ENCODE assay signal across 14 mouse cellular contexts in the genomic region with DNA sequence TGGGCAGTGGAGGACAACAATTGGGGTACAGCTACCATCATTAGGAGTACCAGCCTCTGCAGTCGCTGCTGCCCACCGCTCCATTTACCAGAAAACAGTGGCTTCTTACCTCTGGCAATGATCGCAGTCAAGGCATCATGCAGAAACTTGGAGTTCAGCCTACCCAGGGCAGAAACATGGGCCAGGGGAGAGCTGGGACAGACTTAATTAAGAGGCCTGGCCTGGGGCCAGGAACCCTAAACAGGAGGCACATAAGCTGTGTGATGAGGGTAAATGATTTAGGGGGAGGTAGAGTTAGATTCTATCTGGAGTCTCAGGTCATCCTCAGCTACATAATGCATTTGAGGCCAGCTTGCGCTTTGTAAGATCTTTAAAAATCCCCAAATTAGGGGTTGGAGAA. TPM values are rescaled to one million over a fixed set of nuclear protein-coding genes. Genes with fewer than 3 reads are reported as not detected.
DNase-seq lines count a peak whose midpoint lies in the region; ATAC-seq lines count a peak whose summit lies in the region.
"Had no signal": no experiment of that assay in that cellular context is flagged by ENCODE, and none has a peak within 500 bp of the region (broad histone marks: within the 10 kb centered on the region; RNA-seq: fewer than 3 reads in every experiment).

No protein-coding gene starts in this region.

- ATAC-seq in forebrain, embryonic 13.5 days, result no peak
- ATAC-seq in forebrain, embryonic 11.5 days (replicated peaks; ENCODE audit: low FRiP score), result no peak
- ATAC-seq in hindbrain, embryonic 13.5 days (ENCODE audit: low FRiP score), result no peak
- ATAC-seq in hindbrain, embryonic 14.5 days (ENCODE audit: low FRiP score), result no peak
- ATAC-seq in forebrain, embryonic 14.5 days, result no peak

- peak overlapping the region; percentile 8 for H3K27ac ChIP-seq in forebrain, embryonic 13.5 days
- H3K27ac ChIP-seq in forebrain, embryonic 11.5 days (ENCODE audit: low read depth, low read length), result no peak overlapping the region
- H3K27ac ChIP-seq in hindbrain, embryonic 13.5 days, result no peak overlapping the region
- no peak overlapping the region for H3K27ac ChIP-seq in hindbrain, embryonic 14.5 days
- H3K27ac ChIP-seq in forebrain, embryonic 14.5 days (ENCODE audit: low read depth, low read length), result no peak overlapping the region

- H3K9me3 ChIP-seq in forebrain, embryonic 13.5 days (replicated peaks), result no peaks in the 10 kb centered on the region
- no peaks in the 10 kb centered on the region for H3K9me3 ChIP-seq in forebrain, embryonic 11.5 days (ENCODE audit: control insufficient read depth, low read length)
- no peaks in the 10 kb centered on the region for H3K9me3 ChIP-seq in hindbrain, embryonic 13.5 days
- H3K9me3 ChIP-seq in hindbrain, embryonic 14.5 days (ENCODE audit: control insufficient read depth, low read length), result no peaks in the 10 kb centered on the region
- no peaks in the 10 kb centered on the region for H3K9me3 ChIP-seq in forebrain, embryonic 14.5 days (replicated peaks; ENCODE audit: control insufficient read depth, low read length)
- H3K9me3 ChIP-seq: G1E had no signal

- no peak overlapping the region for H3K4me3 ChIP-seq in forebrain, embryonic 13.5 days
- H3K4me3 ChIP-seq in forebrain, embryonic 11.5 days (ENCODE audit: low read depth, low read length), result no peak overlapping the region
- H3K4me3 ChIP-seq in hindbrain, embryonic 13.5 days, result no peak overlapping the region
- no peak overlapping the region for H3K4me3 ChIP-seq in hindbrain, embryonic 14.5 days (replicated peaks; ENCODE audit: low read length)
- H3K4me3 ChIP-seq in forebrain, embryonic 14.5 days (ENCODE audit: low read depth, low read length), result no peak overlapping the region

- WGBS in forebrain, embryonic 13.5 days, result 85% methylated on average over 4 of the region's 4 CpGs
- 97% methylated on average over 4 of the region's 4 CpGs for WGBS in forebrain, embryonic 11.5 days
- WGBS in hindbrain, embryonic 13.5 days, result 91% methylated on average over 4 of the region's 4 CpGs
- 79% methylated on average over 4 of the region's 4 CpGs for WGBS in hindbrain, embryonic 14.5 days
- WGBS in forebrain, embryonic 14.5 days, result 77% methylated on average over 4 of the region's 4 CpGs

- H3K9ac ChIP-seq in forebrain, embryonic 13.5 days, result peak overlapping the region; percentile 6; the same call in 1 of the 2 replicates
- H3K9ac ChIP-seq in forebrain, embryonic 11.5 days (ENCODE audit: low read length), result no peak overlapping the region
- H3K9ac ChIP-seq in hindbrain, embryonic 13.5 days, result peak overlapping the region; percentile 2; the same call in 1 of the 2 replicates
- H3K9ac ChIP-seq in hindbrain, embryonic 14.5 days, result no peak overlapping the region
- no peak overlapping the region for H3K9ac ChIP-seq in forebrain, embryonic 14.5 days (ENCODE audit: low read length)

- H3K4me2 ChIP-seq in forebrain, embryonic 13.5 days, result no peak overlapping the region
- no peak overlapping the region for H3K4me2 ChIP-seq in forebrain, embryonic 11.5 days (ENCODE audit: low read depth, low read length, severe bottlenecking)
- no peak overlapping the region for H3K4me2 ChIP-seq in hindbrain, embryonic 13.5 days
- H3K4me2 ChIP-seq in hindbrain, embryonic 14.5 days (replicated peaks), result no peak overlapping the region
- no peak overlapping the region for H3K4me2 ChIP-seq in forebrain, embryonic 14.5 days (ENCODE audit: low read length)

- peaks cover 63% of the 10 kb centered on the region for H3K36me3 ChIP-seq in forebrain, embryonic 13.5 days (ENCODE audit: poor library complexity, severe bottlenecking)
- H3K36me3 ChIP-seq in forebrain, embryonic 11.5 days (ENCODE audit: control insufficient read depth, insufficient read depth, low read length), result peaks cover 6% of the 10 kb centered on the region; the same call in 1 of the 2 replicates
- H3K36me3 ChIP-seq in hindbrain, embryonic 13.5 days, result peaks cover 61% of the 10 kb centered on the region
- peaks cover 53% of the 10 kb centered on the region for H3K36me3 ChIP-seq in hindbrain, embryonic 14.5 days (replicated peaks; ENCODE audit: control insufficient read depth, insufficient read depth)
- peaks cover 63% of the 10 kb centered on the region for H3K36me3 ChIP-seq in forebrain, embryonic 14.5 days (ENCODE audit: control insufficient read depth, insufficient read depth, low read length)

- DNase-seq in forebrain, embryonic 11.5 days (ENCODE audit: low spot score), result no peak
- DNase-seq in hindbrain, embryonic 14.5 days (ENCODE audit: low spot score), result no peak
- DNase-seq in MN1 (ENCODE audit: low spot score), result peak; percentile 67
- peak; percentile 61 for DNase-seq in forebrain, embryonic 14.5 days (ENCODE audit: low spot score)
- DNase-seq in right cerebral cortex, adult 2 months (ENCODE audit: low spot score in 2 of 2), result no peak
- DNase-seq in kidney, adult 8-10 months, result no peak
- DNase-seq: adrenal gland, postnatal 14 days; liver; lung, adult 2 months; right cerebral cortex, postnatal 25 days; thymus, adult 2 months had no signal

- H3K4me1 ChIP-seq in forebrain, embryonic 13.5 days, result peaks cover 8% of the 10 kb centered on the region
- H3K4me1 ChIP-seq in forebrain, embryonic 11.5 days (replicated peaks; ENCODE audit: control insufficient read depth, insufficient read depth, low read length), result peaks cover 6% of the 10 kb centered on the region; the same call in 1 of the 2 replicates
- peaks cover 21% of the 10 kb centered on the region for H3K4me1 ChIP-seq in hindbrain, embryonic 13.5 days (replicated peaks)
- peaks cover 6% of the 10 kb centered on the region for H3K4me1 ChIP-seq in hindbrain, embryonic 14.5 days (replicated peaks; ENCODE audit: control insufficient read depth, insufficient read depth, low read length)
- H3K4me1 ChIP-seq in forebrain, embryonic 14.5 days (ENCODE audit: control insufficient read depth, insufficient read depth, low read length), result peaks cover 5% of the 10 kb centered on the region

- no peaks in the 10 kb centered on the region for H3K27me3 ChIP-seq in forebrain, embryonic 13.5 days
- H3K27me3 ChIP-seq in forebrain, embryonic 11.5 days (ENCODE audit: control insufficient read depth, insufficient read depth, low read length), result no peaks in the 10 kb centered on the region
- no peaks in the 10 kb centered on the region for H3K27me3 ChIP-seq in hindbrain, embryonic 13.5 days
- no peaks in the 10 kb centered on the region for H3K27me3 ChIP-seq in hindbrain, embryonic 14.5 days (ENCODE audit: control insufficient read depth, insufficient read depth, low read length)
- no peaks in the 10 kb centered on the region for H3K27me3 ChIP-seq in forebrain, embryonic 14.5 days (replicated peaks; ENCODE audit: control insufficient read depth, insufficient read depth, low read length)

RNA-seq across cellular contexts. Expression of a gene that starts 3.4 kb away (rescaled TPM):
- 63.2 and 70.0 TPM in 2 replicates for polyA plus RNA-seq in forebrain, embryonic 13.5 days (2015; fragmentation: Nextera tagmentation; extraction: Ambion mirVana)
- polyA plus RNA-seq in forebrain, embryonic 11.5 days (2014; fragmentation: Nextera tagmentation; extraction: Ambion mirVana), result 55.1 and 65.5 TPM in 2 replicates
- polyA plus RNA-seq in hindbrain, embryonic 13.5 days (2015; fragmentation: Nextera tagmentation; extraction: Ambion mirVana), result 67.9 and 75.2 TPM in 2 replicates
- polyA plus RNA-seq in hindbrain, embryonic 14.5 days (2014; fragmentation: Nextera tagmentation; extraction: Ambion mirVana), result 54.7 and 60.0 TPM in 2 replicates
- 46.1 and 47.5 TPM in 2 replicates for polyA plus RNA-seq in forebrain, embryonic 14.5 days (2014; fragmentation: Nextera tagmentation; extraction: Ambion mirVana)

RNA-seq across cellular contexts. Expression of a gene that starts 11.6 kb away (rescaled TPM):
- 56.5 and 63.9 TPM in 2 replicates for polyA plus RNA-seq in forebrain, embryonic 13.5 days (2015; fragmentation: Nextera tagmentation; extraction: Ambion mirVana)
- 57.7 and 58.2 TPM in 2 replicates for polyA plus RNA-seq in forebrain, embryonic 11.5 days (2014; fragmentation: Nextera tagmentation; extraction: Ambion mirVana)
- 56.9 and 58.8 TPM in 2 replicates for polyA plus RNA-seq in hindbrain, embryonic 13.5 days (2015; fragmentation: Nextera tagmentation; extraction: Ambion mirVana)
- polyA plus RNA-seq in hindbrain, embryonic 14.5 days (2014; fragmentation: Nextera tagmentation; extraction: Ambion mirVana), result 44.0 and 45.0 TPM in 2 replicates
- polyA plus RNA-seq in forebrain, embryonic 14.5 days (2014; fragmentation: Nextera tagmentation; extraction: Ambion mirVana), result 55.5 and 56.4 TPM in 2 replicates

RNA-seq across cellular contexts. Expression of a gene that starts 11.9 kb away (rescaled TPM):
- 20.1 and 23.3 TPM in 2 replicates for polyA plus RNA-seq in forebrain, embryonic 13.5 days (2015; fragmentation: Nextera tagmentation; extraction: Ambion mirVana)
- polyA plus RNA-seq in forebrain, embryonic 11.5 days (2014; fragmentation: Nextera tagmentation; extraction: Ambion mirVana), result 21.0 TPM in 2 replicates
- 21.6 and 22.4 TPM in 2 replicates for polyA plus RNA-seq in hindbrain, embryonic 13.5 days (2015; fragmentation: Nextera tagmentation; extraction: Ambion mirVana)
- polyA plus RNA-seq in hindbrain, embryonic 14.5 days (2014; fragmentation: Nextera tagmentation; extraction: Ambion mirVana), result 21.2 and 23.1 TPM in 2 replicates
- 20.4 and 23.6 TPM in 2 replicates for polyA plus RNA-seq in forebrain, embryonic 14.5 days (2014; fragmentation: Nextera tagmentation; extraction: Ambion mirVana)

RNA-seq across cellular contexts. Expression of a gene that starts 28.1 kb away (rescaled TPM):
- polyA plus RNA-seq in forebrain, embryonic 13.5 days (2015; fragmentation: Nextera tagmentation; extraction: Ambion mirVana), result 775 and 903 TPM in 2 replicates
- 624 and 635 TPM in 2 replicates for polyA plus RNA-seq in forebrain, embryonic 11.5 days (2014; fragmentation: Nextera tagmentation; extraction: Ambion mirVana)
- 875 and 879 TPM in 2 replicates for polyA plus RNA-seq in hindbrain, embryonic 13.5 days (2015; fragmentation: Nextera tagmentation; extraction: Ambion mirVana)
- 956 and 1,017 TPM in 2 replicates for polyA plus RNA-seq in hindbrain, embryonic 14.5 days (2014; fragmentation: Nextera tagmentation; extraction: Ambion mirVana)
- polyA plus RNA-seq in forebrain, embryonic 14.5 days (2014; fragmentation: Nextera tagmentation; extraction: Ambion mirVana), result 791 and 827 TPM in 2 replicates

RNA-seq across cellular contexts. Expression of a gene that starts 40.1 kb away (rescaled TPM):
- 20.0 and 20.3 TPM in 2 replicates for polyA plus RNA-seq in forebrain, embryonic 13.5 days (2015; fragmentation: Nextera tagmentation; extraction: Ambion mirVana)
- 12.6 and 15.1 TPM in 2 replicates for polyA plus RNA-seq in forebrain, embryonic 11.5 days (2014; fragmentation: Nextera tagmentation; extraction: Ambion mirVana)
- 28.6 and 30.5 TPM in 2 replicates for polyA plus RNA-seq in hindbrain, embryonic 13.5 days (2015; fragmentation: Nextera tagmentation; extraction: Ambion mirVana)
- 18.7 and 19.4 TPM in 2 replicates for polyA plus RNA-seq in hindbrain, embryonic 14.5 days (2014; fragmentation: Nextera tagmentation; extraction: Ambion mirVana)
- polyA plus RNA-seq in forebrain, embryonic 14.5 days (2014; fragmentation: Nextera tagmentation; extraction: Ambion mirVana), result 5.2 and 10.8 TPM in 2 replicates

Comparison
In these comparisons a context has a peak if more than half of its experiments do, and no peak if none do; other contexts are left out.
1. H3K9ac ChIP-seq: peak in forebrain, embryonic 13.5 days (single experiment) and hindbrain, embryonic 13.5 days (single experiment); none in forebrain, embryonic 11.5 days (single experiment), hindbrain, embryonic 14.5 days (single experiment) and forebrain, embryonic 14.5 days (single experiment).
2. DNase-seq: peak in MN1 (single experiment) and forebrain, embryonic 14.5 days (single experiment); none in forebrain, embryonic 11.5 days (single experiment), hindbrain, embryonic 14.5 days (single experiment), right cerebral cortex, adult 2 months (0 of 2) and kidney, adult 8-10 months (0 of 2).